Mouse (Mus musculus) liver, adult (tissue): ENCODE measurements around the gene Ptprn2.

Source experiments
- GATA4 ChIP-seq: IDR thresholded peaks from 2 replicates; pipeline ENCODE4 v1.6.1; 2014; ENCODE audit warnings: mild to moderate bottlenecking, low read length; ENCODE audit not compliant: insufficient replicate concordance

The Ptprn2 gene

GRCm38 (mm10) chr12:116598123-116599005 lies 112.8 kb downstream of the Ptprn2 start:
- TF ChIP-seq GATA4, result no peak

GRCm38 (mm10) chr12:116599537-116599936 lies 114.0 kb downstream of the Ptprn2 start:
- no peak for TF ChIP-seq GATA4

- no peak for TF ChIP-seq GATA4
These were observed 114.5 kb downstream of the Ptprn2 start for GRCm38 (mm10) chr12:116600054-116600453.

GRCm38 (mm10) chr12:116601395-116601794 lies 115.9 kb downstream of the Ptprn2 start:
- no peak for TF ChIP-seq GATA4

GRCm38 (mm10) chr12:116601921-116602320 lies 116.4 kb downstream of the Ptprn2 start:
- TF ChIP-seq GATA4, result no peak

GRCm38 (mm10) chr12:116608598-116608997 lies 123.1 kb downstream of the Ptprn2 start:
- TF ChIP-seq GATA4, result no peak

GRCm38 (mm10) chr12:116619868-116620267 lies 134.3 kb downstream of the Ptprn2 start:
- no peak for TF ChIP-seq GATA4

GRCm38 (mm10) chr12:116620299-116620698 lies 134.8 kb downstream of the Ptprn2 start:
- no peak for TF ChIP-seq GATA4

- no peak for TF ChIP-seq GATA4
These were observed 136.0 kb downstream of the Ptprn2 start for GRCm38 (mm10) chr12:116621325-116622040.

- TF ChIP-seq GATA4, result no peak
These were observed 137.3 kb downstream of the Ptprn2 start for GRCm38 (mm10) chr12:116622665-116623387.

GRCm38 (mm10) chr12:116625391-116626281 lies 140.1 kb downstream of the Ptprn2 start:
- TF ChIP-seq GATA4, result no peak

GRCm38 (mm10) chr12:116628992-116629391 lies 143.5 kb downstream of the Ptprn2 start:
- no peak for TF ChIP-seq GATA4

- TF ChIP-seq GATA4, result no peak
These were observed 152.0 kb downstream of the Ptprn2 start for GRCm38 (mm10) chr12:116637498-116637897.

GRCm38 (mm10) chr12:116640871-116641270 lies 155.4 kb downstream of the Ptprn2 start:
- TF ChIP-seq GATA4, result no peak
